Mouse (Mus musculus) adrenal gland, postnatal 25 days (tissue): Measurements from ENCODE around the gene Bcam. TPM values are rescaled to one million over a fixed set of nuclear protein-coding genes. Genes with fewer than 3 reads are reported as not detected.

Experiments
- DNase-seq: peaks from one replicate; pipeline ENCODE4 v3.0.0; 2021; ENCODE audit warnings: mixed read lengths
- total RNA-seq: library from RNA; stranded (reverse); gene quantifications from 2 replicates; pipeline ENCODE4 v1.2.3, GENCODE M21; 2021

Gene Bcam
- total RNA-seq, 1 experiment from 2014 or later: 37.2 TPM

- DNase-seq: no peak
Observed at GRCm38 (mm10) chr7:19724167-19724566, 46.6 kb downstream of the Bcam start.

- peak; percentile 52 for DNase-seq
Observed at GRCm38 (mm10) chr7:19722754-19723195, 48.0 kb downstream of the Bcam start.

- no peak for DNase-seq
Observed at GRCm38 (mm10) chr7:19719200-19719599, 51.6 kb downstream of the Bcam start.

- peak; percentile 42 for DNase-seq
Observed at GRCm38 (mm10) chr7:19718297-19718952, 52.4 kb downstream of the Bcam start.

- no peak for DNase-seq
Observed at GRCm38 (mm10) chr7:19717346-19717745, 53.5 kb downstream of the Bcam start.

GRCm38 (mm10) chr7:19716822-19717221 is 54.0 kb downstream of the Bcam start:
- DNase-seq: no peak

- DNase-seq: no peak
Observed at GRCm38 (mm10) chr7:19716055-19716682, 54.6 kb downstream of the Bcam start.

- peak; percentile 96 for DNase-seq
Observed at GRCm38 (mm10) chr7:19715239-19716054, 55.4 kb downstream of the Bcam start, which contains the start of gene Tomm40. Tomm40 (minus strand) TSS chr7:19715438.

GRCm38 (mm10) chr7:19714836-19715235 is 56.0 kb downstream of the Bcam start:
- DNase-seq: no peak

- no peak for DNase-seq
Observed at GRCm38 (mm10) chr7:19713598-19713997, 57.2 kb downstream of the Bcam start.

- no peak for DNase-seq
Observed at GRCm38 (mm10) chr7:19713196-19713595, 57.6 kb downstream of the Bcam start.

- DNase-seq: no peak
Observed at GRCm38 (mm10) chr7:19712414-19712813, 58.4 kb downstream of the Bcam start.

GRCm38 (mm10) chr7:19710650-19711049 is 60.2 kb downstream of the Bcam start:
- no peak for DNase-seq

Other genes with a start within 250 kb of the Bcam start
- 74.4 and 81.6 TPM in 2 replicates for gene Ppp1r37, start 207.9 kb downstream of the Bcam start, total RNA-seq
- 0.62 and 0.73 TPM in 2 replicates for gene Zfp296, start 193.7 kb downstream of the Bcam start, total RNA-seq
- gene Gemin7, start 193.4 kb downstream of the Bcam start, total RNA-seq: 75.6 and 93.0 TPM in 2 replicates
- 57.4 and 67.6 TPM in 2 replicates for gene Clasrp, start 166.5 kb downstream of the Bcam start, total RNA-seq
- gene Relb, start 141.6 kb downstream of the Bcam start, total RNA-seq: 25.6 and 32.3 TPM in 2 replicates
- 148 and 159 TPM in 2 replicates for gene Clptm1, start 106.0 kb downstream of the Bcam start, total RNA-seq
- gene Apoc2, start 93.1 kb downstream of the Bcam start, total RNA-seq: 3.1 TPM in 1 of 2 replicates, not detected in the other
- gene Gm44805, start 89.6 kb downstream of the Bcam start, total RNA-seq: 1.0 and 3.9 TPM in 2 replicates
- gene Apoc4, start 89.5 kb downstream of the Bcam start, total RNA-seq: 86.9 and 90.9 TPM in 2 replicates
- 1,269 and 1,513 TPM in 2 replicates for gene Apoc1, start 78.4 kb downstream of the Bcam start, total RNA-seq
- gene Apoe, start 71.8 kb downstream of the Bcam start, total RNA-seq: 714 and 971 TPM in 2 replicates
- 96.1 and 115 TPM in 2 replicates for gene Tomm40, start 55.6 kb downstream of the Bcam start, total RNA-seq
- 62.3 and 66.9 TPM in 2 replicates for gene Nectin2, start 20.5 kb downstream of the Bcam start, total RNA-seq
- gene Cblc, start 25.8 kb upstream of the Bcam start, total RNA-seq: 0.55 TPM in 1 of 2 replicates, not detected in the other
- 26.5 and 34.5 TPM in 2 replicates for gene Bcl3, start 51.8 kb upstream of the Bcam start, total RNA-seq
- gene Gm19345, start 81.0 kb upstream of the Bcam start, total RNA-seq: 0.55 and 1.6 TPM in 2 replicates
- not detected in 2 replicates for gene Ceacam16, start 90.3 kb upstream of the Bcam start, total RNA-seq
- not detected in 2 replicates for gene Ceacam19, start 116.9 kb upstream of the Bcam start, total RNA-seq
- gene Pvr, start 150.1 kb upstream of the Bcam start, total RNA-seq: 31.6 and 34.1 TPM in 2 replicates
- not detected in 2 replicates for gene Igsf23, start 179.7 kb upstream of the Bcam start, total RNA-seq
- gene Ceacam20, start 194.4 kb upstream of the Bcam start, total RNA-seq: not detected in 2 replicates
- not detected in 2 replicates for gene Nlrp9b, start 220.4 kb upstream of the Bcam start, total RNA-seq